Mouse (Mus musculus) embryonic fibroblast, embryonic 13.5 days (primary cell): ENCODE measurements at regions not wholly inside any gene's neighbourhood (a gene's known extent, or its start where the extent isn't known, plus 50 kb on each side); places are given as distances from the start of the nearest gene placed in this dataset.

ENCODE experiments used
- H3K27ac ChIP-seq: 2 replicates; pipeline ENCODE4 v1.5.1; 2012; ENCODE audit warnings: low read length, control low read depth, inconsistent platforms; ENCODE audit not compliant: insufficient read depth
- H3K4me1 ChIP-seq: 2 replicates; pipeline ENCODE4 v1.6.1; 2011; ENCODE audit warnings: low read length; ENCODE audit not compliant: control insufficient read depth, insufficient read depth
- H3K4me3 ChIP-seq: 2 replicates; pipeline ENCODE4 v1.5.1; 2011; ENCODE audit warnings: mild to moderate bottlenecking, control low read depth, low read length; ENCODE audit not compliant: insufficient read depth
- CTCF ChIP-seq: IDR thresholded peaks from 2 replicates; pipeline ENCODE4 v1.5.1; 2011; ENCODE audit warnings: mild to moderate bottlenecking, control low read depth, low read length, moderate library complexity, borderline replicate concordance; ENCODE audit not compliant: insufficient read depth
- POLR2A ChIP-seq: IDR thresholded peaks from 2 replicates; pipeline ENCODE4 v1.6.1; 2011; ENCODE audit warnings: low read depth, mild to moderate bottlenecking, control low read depth, low read length, moderate library complexity

- H3K4me1 ChIP-seq, result peaks cover 4% of the 10 kb centered on the region; the same call in 1 of the 2 replicates
- TF ChIP-seq POLR2A (no peak), CTCF (no peak)
- no peak overlapping the region for H3K4me3 ChIP-seq
- no peak overlapping the region for H3K27ac ChIP-seq
Measured at GRCm38 (mm10) chr6:17400147-17400546, 63.5 kb upstream of the Met start.

- Histone ChIP-seq H3K4me1 (peaks cover 22% of the 10 kb centered on the region), H3K27ac (peak overlapping the region; percentile 30; the same call in 1 of the 2 replicates), H3K4me3 (no peak overlapping the region)
- TF ChIP-seq POLR2A, result no peak
- no peak for TF ChIP-seq CTCF
Measured at GRCm38 (mm10) chr6:17408094-17408493, 55.5 kb upstream of the Met start.

DNA sequence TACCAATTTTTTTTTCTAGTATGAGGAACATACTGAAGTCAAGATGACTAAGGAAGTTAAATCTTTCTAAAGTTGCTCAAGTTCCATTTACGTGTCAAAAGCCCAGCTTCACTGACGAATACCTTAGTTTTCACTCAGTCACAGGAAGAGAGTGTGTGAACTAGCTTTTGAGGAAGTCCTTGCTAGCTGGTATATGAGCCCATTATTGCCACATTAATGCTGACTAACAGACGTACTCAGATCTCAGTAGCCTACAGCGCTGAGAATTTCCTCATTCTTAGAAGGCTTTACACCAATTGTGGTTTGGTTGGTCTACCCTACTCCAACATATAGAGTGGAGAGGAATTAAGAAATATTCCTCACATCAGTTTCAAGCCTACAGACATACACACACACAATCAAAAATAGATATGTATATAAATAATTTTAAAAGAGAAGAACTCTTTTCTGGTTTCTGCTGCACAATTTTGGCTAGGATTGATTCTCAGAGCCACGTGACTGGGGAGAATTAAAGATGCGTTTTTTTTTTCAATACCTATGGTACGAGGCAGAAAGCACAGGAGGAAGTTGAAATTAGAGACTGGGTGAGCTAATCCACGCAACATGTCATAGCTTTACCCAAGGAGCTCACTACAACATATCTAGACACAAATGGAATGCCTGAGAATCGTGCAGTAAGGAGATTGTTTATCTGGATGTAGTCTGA, 53.7 kb upstream of the Met start:
- TF ChIP-seq POLR2A, result no peak
- Histone ChIP-seq H3K4me1 (peaks cover 23% of the 10 kb centered on the region), H3K4me3 (no peak overlapping the region), H3K27ac (no peak overlapping the region; the same call in 1 of the 2 replicates)

DNA sequence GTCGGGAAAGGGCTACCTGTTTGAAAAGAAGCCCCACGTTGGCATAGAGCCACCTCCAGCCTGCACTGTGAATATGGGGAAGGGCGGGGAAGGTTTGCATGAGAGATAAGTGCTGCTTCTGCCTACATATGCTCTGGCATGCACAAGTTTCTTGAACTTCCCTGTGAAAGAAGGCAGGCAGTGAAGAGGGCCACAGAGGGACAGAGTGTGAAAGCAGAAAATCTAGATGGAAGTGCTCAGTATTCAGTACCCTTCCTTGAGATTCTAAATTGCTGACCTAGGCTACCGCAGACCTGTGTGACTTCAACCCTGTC, 53.2 kb upstream of the Met start:
- TF ChIP-seq CTCF (no peak), POLR2A (no peak)
- Histone ChIP-seq H3K27ac (no peak overlapping the region; the same call in 1 of the 2 replicates), H3K4me3 (no peak overlapping the region), H3K4me1 (peaks cover 20% of the 10 kb centered on the region)
